Mouse (Mus musculus) liver, embryonic 16.5 days (tissue): ENCODE results near the gene Gypa. TPM values are rescaled to one million over a fixed set of nuclear protein-coding genes. Genes with fewer than 3 reads are reported as not detected.
A peak's percentile ranks its signal among the peaks of the same experiment; 100 is the strongest.

Source experiments
- ATAC-seq: fragments of 200-750 bp; cut with Nextera tagmentation; 2 replicates; pipeline ENCODE4 v1.8.0; 2017; ENCODE audit warnings: low read depth, mild to moderate bottlenecking, moderate number of reproducible peaks, moderate library complexity
- H3K27ac ChIP-seq: fragments of 300-500 bp; sonication (generic); 2 replicates; pipeline ENCODE4 v1.5.1; 2014; ENCODE audit warnings: mild to moderate bottlenecking, low read length
- H3K27me3 ChIP-seq: fragments of 300-500 bp; sonication (generic); 2 replicates; pipeline ENCODE4 v1.6.1; 2014; ENCODE audit warnings: low read depth, low read length, mixed read lengths; ENCODE audit not compliant: control insufficient read depth, insufficient read depth
- H3K36me3 ChIP-seq: fragments of 300-500 bp; sonication (generic); 2 replicates; pipeline ENCODE4 v1.6.1; 2014; ENCODE audit warnings: mild to moderate bottlenecking; ENCODE audit not compliant: control insufficient read depth, insufficient read depth
- H3K4me1 ChIP-seq: fragments of 300-500 bp; sonication (generic); 2 replicates; pipeline ENCODE4 v1.6.1; 2014; ENCODE audit warnings: low read depth, low read length, mixed read lengths; ENCODE audit not compliant: control insufficient read depth
- H3K4me2 ChIP-seq: fragments of 300-500 bp; sonication (generic); 2 replicates; pipeline ENCODE4 v1.6.1; 2014; ENCODE audit warnings: low read depth, low read length, mixed read lengths
- H3K4me3 ChIP-seq: fragments of 300-500 bp; sonication (generic); 2 replicates; pipeline ENCODE4 v1.5.1; 2014; ENCODE audit warnings: low read depth, mild to moderate bottlenecking, low read length
- H3K9ac ChIP-seq: fragments of 300-500 bp; sonication (generic); 2 replicates; pipeline ENCODE4 v1.6.1; 2014; ENCODE audit warnings: low read depth, low read length
- H3K9me3 ChIP-seq: fragments of 300-500 bp; sonication (generic); replicated peaks from 2 replicates; pipeline ENCODE4 v1.6.1; 2016; ENCODE audit warnings: low read length; ENCODE audit not compliant: control insufficient read depth
- WGBS: fragments of 180-500 bp; shearing (Covaris S2); extraction: QIAGEN DNeasy Blood & Tissue Kit; methylation state at CpG from one replicate; pipeline ENCODE4 v1.1.7; 2014; ENCODE audit not compliant: insufficient replicate concordance; 5-methylcytosine and 5-hydroxymethylcytosine counted together
- polyA plus RNA-seq: library from polyadenylated mRNA; unstranded; fragments of >200 nt; fragmentation: Nextera tagmentation; extraction: Ambion mirVana; gene quantifications from 2 replicates; pipeline ENCODE4 v1.2.1, GENCODE M21; 2015

The Gypa gene
- polyA plus RNA-seq, 1 experiment from 2014 or later: 642 TPM

GRCm38 (mm10) chr8:80482173-80482572 is 11.4 kb upstream of the Gypa start:
- no peaks in the 10 kb centered on the region for H3K4me1 ChIP-seq
- no peaks in the 10 kb centered on the region for H3K9me3 ChIP-seq
- no peaks in the 10 kb centered on the region for H3K36me3 ChIP-seq
- no peaks in the 10 kb centered on the region for H3K27me3 ChIP-seq
- H3K27ac ChIP-seq: no peak overlapping the region
- H3K4me2 ChIP-seq: no peak overlapping the region
- H3K9ac ChIP-seq: no peak overlapping the region
- no peak for ATAC-seq
- no peak overlapping the region for H3K4me3 ChIP-seq
- 50% methylated on average over 6 of the region's 6 CpGs for WGBS

GRCm38 (mm10) chr8:80482822-80483774 is 10.5 kb upstream of the Gypa start:
- H3K9ac ChIP-seq: no peak overlapping the region
- no peaks in the 10 kb centered on the region for H3K36me3 ChIP-seq
- 34% methylated on average over 16 of the region's 16 CpGs for WGBS
- ATAC-seq: no peak
- no peaks in the 10 kb centered on the region for H3K9me3 ChIP-seq
- H3K4me1 ChIP-seq: no peaks in the 10 kb centered on the region
- no peak overlapping the region for H3K27ac ChIP-seq
- no peaks in the 10 kb centered on the region for H3K27me3 ChIP-seq
- no peak overlapping the region for H3K4me2 ChIP-seq
- H3K4me3 ChIP-seq: no peak overlapping the region

GRCm38 (mm10) chr8:80491562-80491961 is 2.0 kb upstream of the Gypa start:
- no peak for ATAC-seq
- Histone ChIP-seq H3K4me1 (peaks cover 6% of the 10 kb centered on the region), H3K27ac (no peak overlapping the region), H3K36me3 (peaks cover 10% of the 10 kb centered on the region), H3K4me2 (no peak overlapping the region), H3K4me3 (no peak overlapping the region), H3K9ac (no peak overlapping the region), H3K27me3 (no peaks in the 10 kb centered on the region), H3K9me3 (no peaks in the 10 kb centered on the region)
- 46% methylated on average over 1 of the region's 1 CpGs for WGBS

GRCm38 (mm10) chr8:80492987-80493441 is 567 bp upstream of the Gypa start:
- Histone ChIP-seq H3K9ac (peak overlapping the region; percentile 68), H3K27ac (peak overlapping the region; percentile 94), H3K4me2 (peak overlapping the region; percentile 68), H3K36me3 (peaks cover 24% of the 10 kb centered on the region), H3K4me1 (peaks cover 6% of the 10 kb centered on the region), H3K27me3 (no peaks in the 10 kb centered on the region), H3K9me3 (no peaks in the 10 kb centered on the region), H3K4me3 (peak overlapping the region; percentile 63)
- under 1% methylated on average over 16 of the region's 16 CpGs for WGBS
- peak; percentile 26 for ATAC-seq

- Histone ChIP-seq H3K4me3 (peak overlapping the region; percentile 63), H3K36me3 (peaks cover 36% of the 10 kb centered on the region), H3K4me1 (peaks cover 6% of the 10 kb centered on the region), H3K9me3 (no peaks in the 10 kb centered on the region), H3K27me3 (no peaks in the 10 kb centered on the region), H3K9ac (peak overlapping the region; percentile 76), H3K27ac (peak overlapping the region; percentile 96), H3K4me2 (no peak overlapping the region)
- ATAC-seq: no peak
- 16% methylated on average over 2 of the region's 2 CpGs for WGBS
Measured at GRCm38 (mm10) chr8:80494346-80494660, 722 bp downstream of the Gypa start.

- peak; percentile 14 for ATAC-seq
- Histone ChIP-seq H3K4me1 (peaks cover 7% of the 10 kb centered on the region), H3K27me3 (no peaks in the 10 kb centered on the region), H3K4me3 (peak overlapping the region; percentile 69), H3K4me2 (no peak overlapping the region), H3K9me3 (no peaks in the 10 kb centered on the region), H3K9ac (peak overlapping the region; percentile 82), H3K36me3 (peaks cover 36% of the 10 kb centered on the region), H3K27ac (peak overlapping the region; percentile 91)
- 31% methylated on average over 5 of the region's 5 CpGs for WGBS
Measured at GRCm38 (mm10) chr8:80494819-80495218, 1.2 kb downstream of the Gypa start.

GRCm38 (mm10) chr8:80495527-80495926 is 1.9 kb downstream of the Gypa start:
- Histone ChIP-seq H3K4me2 (peak overlapping the region; percentile 87), H3K4me3 (peak overlapping the region; percentile 69), H3K4me1 (peaks cover 11% of the 10 kb centered on the region), H3K9ac (peak overlapping the region; percentile 60), H3K36me3 (peaks cover 36% of the 10 kb centered on the region), H3K27ac (peak overlapping the region; percentile 99), H3K9me3 (no peaks in the 10 kb centered on the region), H3K27me3 (no peaks in the 10 kb centered on the region)
- 55% methylated on average over 6 of the region's 6 CpGs for WGBS
- no peak for ATAC-seq

GRCm38 (mm10) chr8:80497323-80497722 is 3.7 kb downstream of the Gypa start:
- Histone ChIP-seq H3K9ac (peak overlapping the region; percentile 60), H3K27me3 (no peaks in the 10 kb centered on the region), H3K4me3 (peak overlapping the region; percentile 69), H3K4me1 (peaks cover 25% of the 10 kb centered on the region), H3K27ac (peak overlapping the region; percentile 99), H3K9me3 (no peaks in the 10 kb centered on the region), H3K36me3 (peaks cover 54% of the 10 kb centered on the region), H3K4me2 (peak overlapping the region; percentile 87)
- no peak for ATAC-seq
- WGBS: 25% methylated on average over 4 of the region's 4 CpGs

- H3K27ac ChIP-seq: peak overlapping the region; percentile 99
- peaks cover 77% of the 10 kb centered on the region for H3K36me3 ChIP-seq
- no peaks in the 10 kb centered on the region for H3K9me3 ChIP-seq
- peak; percentile 88 for ATAC-seq
- H3K9ac ChIP-seq: peak overlapping the region; percentile 60
- peak overlapping the region; percentile 87 for H3K4me2 ChIP-seq
- peak overlapping the region; percentile 69 for H3K4me3 ChIP-seq
- peaks cover 24% of the 10 kb centered on the region for H3K4me1 ChIP-seq
- H3K27me3 ChIP-seq: no peaks in the 10 kb centered on the region
- WGBS: 20% methylated on average over 2 of the region's 2 CpGs
Measured at GRCm38 (mm10) chr8:80500244-80500643, 6.7 kb downstream of the Gypa start.
